Mouse (Mus musculus): ENCODE data around the gene Plekhg6.

DNA sequence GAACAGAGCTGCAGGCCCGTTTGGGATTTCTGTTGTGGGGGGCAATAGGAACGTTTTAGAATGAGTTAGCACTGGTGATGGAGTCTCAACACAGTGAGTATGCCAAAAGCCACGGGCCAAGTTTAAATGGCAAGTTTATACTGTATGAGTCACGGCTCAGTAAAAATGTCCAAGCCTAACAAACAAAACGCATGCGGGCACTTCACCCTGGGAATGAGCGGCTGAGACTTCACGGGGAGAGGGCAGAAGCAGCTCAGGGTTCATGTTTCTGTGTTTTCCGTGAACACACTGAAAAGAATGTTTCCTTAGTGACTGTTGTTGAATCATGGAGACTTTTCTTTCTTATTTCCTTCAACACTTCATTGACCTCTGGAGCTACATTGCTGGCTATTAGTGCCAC lies 32.7 kb upstream of the Plekhg6 start:
- TF ChIP-seq ZNF384 (IDR thresholded peaks at IDR 0.05; ENCODE audit: low read depth, low read length) (no peak), ZC3H11A (IDR thresholded peaks at IDR 0.05; ENCODE audit: borderline replicate concordance, low read depth, low read length) (no peak), CHD2 (IDR thresholded peaks at IDR 0.05; ENCODE audit: low read depth, low read length) (no peak), HCFC1 (IDR thresholded peaks at IDR 0.05; ENCODE audit: borderline replicate concordance, insufficient read depth, low read length) (no peak)

All from ES-E14 (cell line).